Mouse (Mus musculus) bone marrow macrophage, adult 2 months (primary cell): ENCODE measurements around the gene Hsd17b12.

ENCODE experiments used
- CTCF ChIP-seq: IDR thresholded peaks from 2 replicates; pipeline ENCODE4 v1.5.1; 2012; ENCODE audit warnings: low read depth, mild to moderate bottlenecking, low read length, moderate library complexity
- POLR2A ChIP-seq: IDR thresholded peaks from 2 replicates; pipeline ENCODE4 v1.6.1; 2012; ENCODE audit warnings: mild to moderate bottlenecking, low read depth, low read length, borderline replicate concordance

- no peak for TF ChIP-seq CTCF
- no peak for TF ChIP-seq POLR2A
Measured at GRCm38 (mm10) chr2:94066540-94067135, 91.1 kb downstream of the Hsd17b12 start.
